Mouse (Mus musculus) small intestine, adult 10 weeks (tissue): Measurements from ENCODE around the gene Kel. TPM values are rescaled to one million over a fixed set of nuclear protein-coding genes. Genes with fewer than 3 reads are reported as not detected.

ENCODE experiments used
- polyA plus RNA-seq: library from polyadenylated mRNA; stranded (reverse); fragments of 350-450 nt; fragmentation: Illumina TruSeq; extraction: RNeasy Lipid Tissue Mini Kit (QIAGEN cat#74804); gene quantifications from one replicate; pipeline ENCODE4 v1.2.3, GENCODE M21; 2014; ENCODE audit warnings: low replicate concordance

Gene Kel
- not detected for polyA plus RNA-seq

DNA sequence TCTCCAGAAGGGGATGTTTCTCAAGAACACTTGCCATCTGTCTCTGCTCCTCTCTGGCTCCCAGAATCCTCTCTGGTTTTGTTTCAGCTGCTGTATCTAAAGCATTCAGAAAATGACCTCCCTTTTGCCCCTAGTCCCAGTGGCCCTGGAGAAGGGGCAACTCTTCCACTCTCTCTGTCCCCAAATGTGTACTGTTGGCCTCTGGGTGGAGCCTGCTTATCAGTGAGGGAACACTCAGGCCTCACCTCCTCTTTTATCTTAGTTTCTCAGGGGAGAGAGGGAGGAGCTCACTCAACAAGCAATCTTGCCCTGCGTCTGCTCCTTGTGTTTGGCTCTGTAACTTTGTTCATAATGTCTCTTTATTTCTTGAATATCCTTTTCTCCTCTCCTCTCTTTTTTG, at the start of gene Kel:
Gene Kel, minus strand, starts transcription at position 217 of the 400 bp plus-strand sequence.

DNA sequence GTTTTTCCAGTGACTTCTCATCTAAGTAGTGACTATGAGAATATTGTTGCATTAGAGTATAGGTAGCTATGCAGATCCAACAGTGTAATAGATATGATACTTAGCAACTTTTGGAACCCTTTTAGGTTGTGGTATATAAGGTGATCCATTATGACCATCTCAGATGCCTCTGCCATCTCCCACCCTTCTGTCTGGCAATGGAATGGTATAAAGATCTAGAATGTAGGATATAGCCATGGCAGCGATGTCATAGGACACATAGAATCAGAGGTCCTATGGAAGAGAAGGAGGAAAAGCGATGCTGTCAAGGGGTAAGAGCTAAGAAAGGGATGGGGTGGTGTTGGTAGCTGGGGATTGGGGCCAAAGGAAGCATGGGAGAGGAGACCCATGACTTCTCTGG, 20.0 kb downstream of the Kel start, which contains the start of gene Llcfc1:
Gene Llcfc1, plus strand, starts transcription at position 301 of the 400 bp plus-strand sequence.

DNA sequence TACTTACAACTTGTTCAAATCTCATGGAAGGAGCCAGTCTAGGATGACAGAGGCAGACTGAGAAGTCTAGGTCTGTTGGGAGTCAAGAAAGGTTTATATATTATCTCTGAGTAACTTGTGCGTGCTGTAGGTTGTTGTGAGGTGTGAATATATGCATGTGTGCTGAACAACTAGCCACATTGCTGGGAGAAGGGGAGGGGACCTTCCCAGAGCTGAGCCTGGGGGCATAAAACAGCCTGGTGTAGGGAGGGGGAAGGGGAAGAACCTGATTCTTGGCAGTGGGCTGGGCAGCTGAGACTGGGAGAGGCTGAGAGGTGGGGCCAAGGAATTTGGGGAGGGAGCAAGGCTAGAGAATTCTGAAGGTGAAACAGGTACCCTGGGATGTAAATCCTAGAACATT, 23.5 kb downstream of the Kel start, which contains the start of gene Trpv5:
Gene Trpv5, minus strand, starts transcription at position 101 of the 400 bp plus-strand sequence.

Other genes with a start within 250 kb of the Kel start
- gene Prss1, start 245.4 kb downstream of the Kel start, polyA plus RNA-seq: not detected
- gene Prss2, start 182.6 kb downstream of the Kel start, polyA plus RNA-seq: 121 TPM
- not detected for gene Ephb6, start 98.9 kb downstream of the Kel start, polyA plus RNA-seq
- 0.19 TPM for gene Trpv6, start 67.9 kb downstream of the Kel start, polyA plus RNA-seq
- not detected for gene Trpv5, start 23.6 kb downstream of the Kel start, polyA plus RNA-seq
- not detected for gene Llcfc1, start 19.9 kb downstream of the Kel start, polyA plus RNA-seq
- not detected for gene Olfr459, start 70.8 kb upstream of the Kel start, polyA plus RNA-seq
- gene Pip, start 143.2 kb upstream of the Kel start, polyA plus RNA-seq: not detected
- not detected for gene Sval2, start 148.7 kb upstream of the Kel start, polyA plus RNA-seq
- gene Sval1, start 247.3 kb upstream of the Kel start, polyA plus RNA-seq: 1.7 TPM